Mouse (Mus musculus): Measurements from ENCODE around the gene Mgll.

Gene Mgll

GRCm38 (mm10) chr6:88841514-88841780 is 117.2 kb downstream of the Mgll start:
- no peak for ATAC-seq (ENCODE audit: insufficient number of reproducible peaks, low FRiP score, low TSS enrichment)

- peak; percentile 75 for ATAC-seq (ENCODE audit: insufficient number of reproducible peaks, low FRiP score, low TSS enrichment)
Observed at GRCm38 (mm10) chr6:88841781-88842689, 117.8 kb downstream of the Mgll start, which contains the start of gene Abtb1. TSS of gene Abtb1 (minus strand) at chr6:88841984.

- 0 out of 2 replicates have a peak, but pooled peaks have one; percentile 0 for ATAC-seq (ENCODE audit: insufficient number of reproducible peaks, low FRiP score, low TSS enrichment)
Observed at GRCm38 (mm10) chr6:88842731-88843151, 118.5 kb downstream of the Mgll start.

- no peak for ATAC-seq (ENCODE audit: insufficient number of reproducible peaks, low FRiP score, low TSS enrichment)
Observed at GRCm38 (mm10) chr6:88843241-88843640, 119.0 kb downstream of the Mgll start.

GRCm38 (mm10) chr6:88843781-88844725 is 119.8 kb downstream of the Mgll start:
- ATAC-seq (ENCODE audit: insufficient number of reproducible peaks, low FRiP score, low TSS enrichment): no peak

- no peak for ATAC-seq (ENCODE audit: insufficient number of reproducible peaks, low FRiP score, low TSS enrichment)
Observed at GRCm38 (mm10) chr6:88844901-88845565, 120.8 kb downstream of the Mgll start.

GRCm38 (mm10) chr6:88847571-88847970 is 123.4 kb downstream of the Mgll start:
- no peak for ATAC-seq (ENCODE audit: insufficient number of reproducible peaks, low FRiP score, low TSS enrichment)

- no peak; the same call in 1 of the 2 replicates for ATAC-seq (ENCODE audit: insufficient number of reproducible peaks, low FRiP score, low TSS enrichment)
Observed at GRCm38 (mm10) chr6:88849270-88849669, 125.1 kb downstream of the Mgll start.

- peak; percentile 51 for ATAC-seq (ENCODE audit: insufficient number of reproducible peaks, low FRiP score, low TSS enrichment)
Observed at GRCm38 (mm10) chr6:88850034-88850433, 125.8 kb downstream of the Mgll start.

GRCm38 (mm10) chr6:88854509-88854908 is 130.3 kb downstream of the Mgll start:
- no peak for ATAC-seq (ENCODE audit: insufficient number of reproducible peaks, low FRiP score, low TSS enrichment)

- ATAC-seq (ENCODE audit: insufficient number of reproducible peaks, low FRiP score, low TSS enrichment): no peak
Observed at GRCm38 (mm10) chr6:88855636-88856035, 131.4 kb downstream of the Mgll start.

GRCm38 (mm10) chr6:88857249-88857648 is 133.0 kb downstream of the Mgll start:
- peak; percentile 76 for ATAC-seq (ENCODE audit: insufficient number of reproducible peaks, low FRiP score, low TSS enrichment)

GRCm38 (mm10) chr6:88857830-88858229 is 133.6 kb downstream of the Mgll start:
- ATAC-seq (ENCODE audit: insufficient number of reproducible peaks, low FRiP score, low TSS enrichment): no peak

GRCm38 (mm10) chr6:88858341-88858740 is 134.1 kb downstream of the Mgll start:
- ATAC-seq (ENCODE audit: insufficient number of reproducible peaks, low FRiP score, low TSS enrichment): no peak

GRCm38 (mm10) chr6:88860914-88861313 is 136.7 kb downstream of the Mgll start:
- ATAC-seq (ENCODE audit: insufficient number of reproducible peaks, low FRiP score, low TSS enrichment): no peak

- ATAC-seq (ENCODE audit: insufficient number of reproducible peaks, low FRiP score, low TSS enrichment): no peak
Observed at GRCm38 (mm10) chr6:88865704-88866103, 141.5 kb downstream of the Mgll start.

- no peak for ATAC-seq (ENCODE audit: insufficient number of reproducible peaks, low FRiP score, low TSS enrichment)
Observed at GRCm38 (mm10) chr6:88869459-88869858, 145.2 kb downstream of the Mgll start.

- no peak for ATAC-seq (ENCODE audit: insufficient number of reproducible peaks, low FRiP score, low TSS enrichment)
Observed at GRCm38 (mm10) chr6:88870594-88870993, 146.4 kb downstream of the Mgll start.

- no peak for ATAC-seq (ENCODE audit: insufficient number of reproducible peaks, low FRiP score, low TSS enrichment)
Observed at GRCm38 (mm10) chr6:88871546-88871945, 147.3 kb downstream of the Mgll start.

GRCm38 (mm10) chr6:88872811-88873210 is 148.6 kb downstream of the Mgll start:
- no peak for ATAC-seq (ENCODE audit: insufficient number of reproducible peaks, low FRiP score, low TSS enrichment)

Data from cerebellum, adult (tissue).